Mouse (Mus musculus): Measurements from ENCODE around the gene Kcnn1.
A peak's percentile ranks its signal among the peaks of the same experiment; 100 is the strongest.

Gene Kcnn1

GRCm38 (mm10) chr8:70816679-70817078 lies 46.4 kb downstream of the Kcnn1 start:
- DNase-seq (ENCODE audit: low spot score in 2 of 2): no peak

- DNase-seq (ENCODE audit: low spot score in 2 of 2): no peak
Measured at GRCm38 (mm10) chr8:70812885-70813284, 50.2 kb downstream of the Kcnn1 start.

DNA sequence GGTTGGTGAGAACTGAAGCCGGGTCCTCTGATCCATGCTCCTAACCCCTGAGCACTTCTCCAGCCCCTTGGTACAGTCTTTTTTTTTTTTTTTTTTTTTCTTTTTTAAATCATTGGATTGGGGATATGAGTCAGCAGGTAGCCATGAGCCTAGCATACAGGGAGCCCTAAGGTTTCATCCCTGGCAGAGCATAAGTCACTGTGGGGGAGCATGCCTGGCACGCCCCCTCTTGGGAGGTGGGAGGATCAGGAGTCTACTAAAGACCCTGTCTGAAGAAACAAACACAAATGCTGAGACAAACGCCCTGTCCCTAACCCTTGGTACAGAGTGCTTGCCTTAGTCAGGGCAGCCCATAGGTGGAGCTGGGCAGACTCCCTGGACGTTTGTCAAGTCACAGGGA lies 51.0 kb downstream of the Kcnn1 start:
- DNase-seq (ENCODE audit: low spot score in 2 of 2): no peak

DNA sequence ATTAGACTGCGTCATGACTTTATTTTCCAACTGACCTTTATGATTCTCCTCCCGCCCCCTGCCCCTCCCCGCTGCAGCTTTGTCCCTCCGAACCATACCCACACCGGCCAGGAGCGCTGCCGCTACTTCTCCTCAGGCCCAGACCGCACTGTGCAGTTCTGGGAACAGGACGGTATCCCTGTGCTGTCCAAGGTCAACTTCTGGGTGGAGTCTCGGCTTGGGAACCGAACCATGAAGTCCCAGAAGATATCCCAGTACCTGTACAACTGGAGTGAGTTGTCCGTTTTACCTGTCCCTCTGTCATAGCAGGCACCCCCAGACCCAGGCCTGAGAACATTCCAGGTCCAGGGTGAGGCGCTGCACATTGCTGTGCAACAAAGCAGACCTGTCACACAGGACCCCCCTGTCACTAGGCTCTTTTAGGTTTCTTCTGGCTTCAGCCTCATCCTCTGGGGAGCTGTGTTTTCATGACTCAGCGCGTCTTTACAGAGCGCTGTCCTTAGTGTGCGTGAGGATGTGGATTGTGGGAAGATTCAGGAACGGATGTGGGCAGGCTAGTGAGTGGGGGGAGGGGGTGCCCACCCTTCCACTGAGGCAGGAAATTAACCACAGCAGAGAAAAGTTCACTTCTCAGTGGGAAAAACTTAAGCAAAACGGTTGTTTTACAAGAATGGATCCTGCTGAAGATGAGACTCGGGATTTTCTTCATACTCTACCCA lies 51.9 kb downstream of the Kcnn1 start:
- no peak for DNase-seq (ENCODE audit: low spot score in 2 of 2)

DNA sequence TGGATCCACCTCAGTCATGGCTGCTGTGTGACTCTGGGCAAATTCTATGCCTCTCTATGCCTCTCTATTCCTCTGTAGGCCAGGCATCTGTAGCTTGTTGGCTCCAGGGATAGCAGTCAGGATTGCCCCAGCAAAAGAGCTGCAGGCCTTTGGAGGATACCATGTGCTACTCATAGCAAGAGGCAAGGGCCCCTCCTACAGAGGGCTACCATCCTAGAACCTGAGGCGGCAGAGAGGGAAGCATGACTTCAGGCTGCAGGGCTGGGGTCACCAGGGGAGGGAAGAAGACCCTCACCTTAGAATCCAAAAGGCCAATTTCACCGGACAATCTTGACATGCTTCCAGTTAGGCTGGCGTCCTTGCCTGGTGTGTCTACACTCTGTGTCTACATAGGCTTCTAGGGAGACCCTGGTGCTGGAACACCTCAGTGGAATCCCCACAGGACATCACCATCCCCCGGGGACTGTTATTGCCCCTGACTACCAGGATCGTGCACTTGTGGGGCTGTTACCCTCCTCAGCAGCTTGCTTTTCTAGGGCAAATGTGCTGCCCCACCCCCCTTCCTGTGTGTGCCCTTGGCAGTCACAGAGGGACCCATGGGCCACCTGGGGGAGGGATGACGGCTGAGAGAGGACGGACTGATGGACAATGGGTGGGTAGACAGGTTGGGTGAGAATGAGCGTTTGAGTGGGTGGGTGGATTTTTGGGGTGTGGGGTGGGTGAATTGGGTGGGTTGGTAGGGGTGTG lies 53.9 kb downstream of the Kcnn1 start:
- no peak for DNase-seq (ENCODE audit: low spot score in 2 of 2)

- no peak for DNase-seq (ENCODE audit: low spot score in 2 of 2)
Measured at GRCm38 (mm10) chr8:70808239-70808638, 54.8 kb downstream of the Kcnn1 start, which contains the start of gene Il12rb1. Gene Il12rb1, plus strand, starts transcription at chr8:70808449.

DNA sequence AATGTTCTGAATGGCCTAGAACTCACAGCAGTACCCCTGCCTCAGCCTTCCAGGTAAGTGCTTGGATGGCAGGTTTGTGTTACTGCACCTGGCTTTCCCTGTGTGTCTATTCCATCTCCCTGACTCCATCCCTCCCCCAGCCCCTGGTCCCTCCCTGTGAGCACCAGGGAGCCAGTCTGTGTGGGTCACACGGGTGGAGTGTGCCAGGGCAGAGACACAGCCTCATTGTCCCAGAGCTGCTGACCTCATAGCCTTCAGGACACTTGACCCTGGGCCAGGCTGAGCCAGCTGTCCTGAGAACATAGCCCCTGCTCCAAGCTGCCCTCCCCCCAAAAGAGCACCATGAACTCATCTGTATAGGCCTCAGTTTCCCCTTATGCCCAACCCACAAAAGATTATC lies 55.8 kb downstream of the Kcnn1 start:
- no peak for DNase-seq (ENCODE audit: low spot score in 2 of 2)

DNA sequence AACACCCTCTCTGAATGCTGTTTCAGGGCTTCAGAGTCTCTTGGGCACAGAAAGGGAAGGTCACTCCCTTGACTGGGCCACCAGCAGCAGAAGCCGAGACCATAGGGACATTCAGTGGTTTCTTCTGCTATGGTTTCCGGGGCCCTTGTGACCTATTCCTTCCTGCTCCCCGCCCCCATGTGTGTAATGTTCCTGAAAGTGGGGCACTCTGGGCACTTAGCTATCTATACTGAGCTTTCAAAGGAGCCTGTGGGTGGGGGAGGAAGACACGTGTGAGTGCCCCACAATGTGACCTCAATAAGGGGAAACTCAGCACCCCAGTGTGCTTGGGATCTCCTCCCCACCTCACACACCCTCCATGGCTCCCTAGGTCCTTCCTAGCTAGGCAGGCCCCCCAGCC lies 56.5 kb downstream of the Kcnn1 start:
- no peak for DNase-seq (ENCODE audit: low spot score in 2 of 2)

GRCm38 (mm10) chr8:70804481-70805206 lies 58.4 kb downstream of the Kcnn1 start, which contains the start of gene Mast3:
Gene Mast3, minus strand, starts transcription at chr8:70805054.
- peak in 1 of 2 experiments; percentile 64 for DNase-seq (ENCODE audit: low spot score in 2 of 2)

DNA sequence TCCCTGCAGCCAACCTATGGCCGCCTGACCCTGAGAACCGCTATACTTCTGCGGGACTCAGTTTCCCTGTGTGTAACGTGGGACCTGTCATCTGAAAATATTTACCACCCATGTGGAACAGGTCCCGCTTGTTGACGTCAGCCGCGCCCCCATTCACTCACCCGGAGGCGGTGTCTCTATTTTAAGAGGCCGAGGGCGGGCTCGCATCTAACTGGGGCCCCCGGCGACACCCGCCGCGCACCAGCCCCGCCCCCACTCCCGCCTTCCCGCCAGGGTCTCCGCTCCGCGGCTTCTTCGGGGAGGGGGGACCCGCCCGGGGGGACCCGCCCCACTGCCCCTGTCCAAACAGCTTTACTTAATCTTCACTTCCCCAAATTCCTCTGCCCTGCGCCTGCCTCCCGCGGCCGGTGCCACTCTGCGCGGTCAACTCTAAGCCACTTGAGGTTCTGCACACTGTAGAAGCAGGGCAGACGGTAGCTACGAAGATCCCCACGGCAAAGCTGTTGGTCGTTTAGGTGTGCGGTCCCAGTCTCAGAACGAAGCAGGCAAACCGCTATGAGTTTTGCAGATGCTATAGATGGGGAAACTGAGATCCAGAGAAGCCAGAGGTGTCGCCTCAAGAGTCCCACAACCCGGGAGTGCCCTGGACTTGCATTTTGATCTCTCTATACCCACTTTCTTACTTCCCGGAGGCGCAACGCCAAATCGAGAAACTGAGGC lies 59.1 kb downstream of the Kcnn1 start:
- peak in 1 of 2 experiments; percentile 65 for DNase-seq (ENCODE audit: low spot score in 2 of 2)

GRCm38 (mm10) chr8:70802786-70803510 lies 60.1 kb downstream of the Kcnn1 start:
- no peak for DNase-seq (ENCODE audit: low spot score in 2 of 2)

DNA sequence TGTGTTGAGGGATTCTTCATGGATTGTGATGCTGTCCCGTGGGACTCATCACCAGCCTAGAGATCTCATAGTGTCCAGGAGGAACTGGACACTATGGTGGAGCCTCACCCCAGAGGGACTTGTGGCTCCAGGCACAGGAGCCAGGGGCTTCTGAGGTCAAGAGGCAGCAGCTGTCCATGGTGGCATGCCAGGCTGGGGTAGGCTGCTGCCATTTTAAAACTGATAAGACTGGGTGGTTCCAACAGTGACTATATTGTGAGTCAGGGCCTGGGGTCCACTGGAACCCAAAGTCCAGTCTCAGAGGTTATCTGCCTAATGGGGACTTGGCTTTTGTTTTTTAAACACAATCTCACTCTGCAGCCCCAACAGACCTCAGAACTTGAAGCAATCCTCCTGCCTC lies 61.2 kb downstream of the Kcnn1 start:
- DNase-seq (ENCODE audit: low spot score in 2 of 2): no peak

- peak in 1 of 2 experiments; percentile 57 for DNase-seq (ENCODE audit: low spot score in 2 of 2)
Measured at GRCm38 (mm10) chr8:70801156-70801555, 61.9 kb downstream of the Kcnn1 start.

GRCm38 (mm10) chr8:70800648-70801047 lies 62.4 kb downstream of the Kcnn1 start:
- DNase-seq (ENCODE audit: low spot score in 2 of 2): peak in 1 of 2 experiments; percentile 57

DNA sequence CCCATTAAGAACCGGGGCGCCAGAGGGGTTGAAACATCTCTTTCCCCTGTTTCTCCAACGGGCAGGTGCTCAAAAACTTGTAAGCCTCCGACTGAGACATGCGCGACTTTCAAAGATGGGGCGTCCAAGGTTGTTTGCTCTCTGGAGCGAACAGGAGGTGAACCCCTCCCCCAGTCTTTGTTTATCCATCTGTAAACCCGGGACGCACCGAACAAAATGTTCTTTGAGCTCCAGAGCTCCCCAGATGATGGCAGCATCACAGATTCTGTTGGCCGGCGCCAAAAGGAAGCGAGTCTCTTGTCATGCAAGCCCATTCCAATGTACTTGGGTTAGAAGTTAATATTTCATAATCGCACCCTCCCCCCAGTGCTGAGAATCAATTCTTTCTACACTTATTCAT lies 64.8 kb downstream of the Kcnn1 start:
- DNase-seq (ENCODE audit: low spot score in 2 of 2): no peak

- DNase-seq (ENCODE audit: low spot score in 2 of 2): peak; percentile 64 to 74
Measured at GRCm38 (mm10) chr8:70797081-70798070, 65.7 kb downstream of the Kcnn1 start.

GRCm38 (mm10) chr8:70796403-70797080 lies 66.5 kb downstream of the Kcnn1 start:
- no peak for DNase-seq (ENCODE audit: low spot score in 2 of 2)

GRCm38 (mm10) chr8:70795370-70795769 lies 67.7 kb downstream of the Kcnn1 start:
- no peak for DNase-seq (ENCODE audit: low spot score in 2 of 2)

DNA sequence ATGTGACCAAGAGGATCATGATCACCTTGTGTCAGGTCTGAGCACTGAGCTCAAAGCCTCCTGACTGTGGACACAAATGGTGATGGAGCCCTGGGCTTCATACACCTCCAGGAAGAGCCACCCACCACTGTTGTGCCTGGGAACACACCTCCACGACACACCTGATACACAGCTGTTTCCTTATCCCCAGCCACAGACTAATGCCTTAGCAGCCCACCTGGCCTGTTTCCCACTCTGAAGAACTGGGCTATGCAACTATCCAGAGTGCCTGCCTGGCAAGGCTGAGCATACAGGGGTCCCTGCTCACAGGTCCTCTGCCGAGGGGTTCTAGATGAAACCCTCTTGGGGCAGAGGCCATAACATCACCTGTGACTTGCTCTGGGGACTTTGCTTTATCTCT lies 68.8 kb downstream of the Kcnn1 start:
- no peak for DNase-seq (ENCODE audit: low spot score in 2 of 2)

Data from frontal cortex, postnatal 25 days (tissue).